Mouse (Mus musculus): ENCODE results near the gene Podxl2. TPM values are rescaled to one million over a fixed set of nuclear protein-coding genes. Genes with fewer than 3 reads are reported as not detected.

Podxl2 gene
- polyA plus RNA-seq, 1 experiment from 2014 or later: 129 TPM

DNA sequence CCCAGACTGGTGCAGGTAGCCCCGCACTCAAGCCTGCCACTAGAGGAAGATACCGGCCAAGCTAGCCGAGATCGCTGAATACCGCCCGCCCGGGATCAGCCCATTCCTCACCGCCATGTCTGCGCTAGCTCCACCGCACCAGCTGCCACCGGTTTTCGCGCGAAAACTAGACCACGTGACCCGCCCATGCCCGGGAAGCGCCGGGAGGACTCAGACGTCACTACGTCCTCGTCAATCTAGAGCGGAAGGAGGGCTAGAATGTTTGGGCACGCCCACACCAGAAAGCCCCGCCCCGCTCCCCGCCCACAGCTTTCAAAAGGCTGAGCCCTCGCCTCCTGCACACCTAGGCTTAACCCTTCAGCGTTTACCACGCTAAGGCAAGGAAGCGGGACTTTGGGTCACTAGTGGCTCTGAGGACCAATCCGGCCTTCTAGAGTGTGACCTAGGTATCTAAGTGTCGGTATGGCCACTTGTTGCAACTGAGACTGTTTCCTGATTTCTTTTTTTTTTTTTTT, 23.7 kb upstream of the Podxl2 start, which contains the start of gene Mcm2:
Gene Mcm2, minus strand, starts transcription at position 247 of the 515 bp plus-strand sequence.
- ATAC-seq (ENCODE audit: insufficient read depth, low FRiP score, low TSS enrichment) (peak; percentile 72), DNase-seq (ENCODE audit: low spot score) (peak; percentile 96)
- under 1% methylated on average over 33 of the region's 33 CpGs for WGBS
- Histone ChIP-seq H3K4me1 (ENCODE audit: control insufficient read depth, insufficient read depth, low read length) (peaks cover 15% of the 10 kb centered on the region), H3K4me3 (ENCODE audit: low read depth, low read length) (peak within 1 kb of the TSS; percentile 74), H3K9me3 (ENCODE audit: control insufficient read depth, low read length) (no peaks in the 10 kb centered on the region), H3K4me2 (ENCODE audit: low read depth) (peak within 1 kb of the TSS; percentile 56), H3K9ac (ENCODE audit: low read length) (peak within 1 kb of the TSS; percentile 88), H3K27me3 (ENCODE audit: control insufficient read depth, insufficient read depth, low read length) (no peaks in the 10 kb centered on the region), H3K27ac (ENCODE audit: low read depth, low read length) (peak within 1 kb of the TSS; percentile 70), H3K36me3 (ENCODE audit: control insufficient read depth, insufficient read depth, low read length) (peaks cover 15% of the 10 kb centered on the region)

DNA sequence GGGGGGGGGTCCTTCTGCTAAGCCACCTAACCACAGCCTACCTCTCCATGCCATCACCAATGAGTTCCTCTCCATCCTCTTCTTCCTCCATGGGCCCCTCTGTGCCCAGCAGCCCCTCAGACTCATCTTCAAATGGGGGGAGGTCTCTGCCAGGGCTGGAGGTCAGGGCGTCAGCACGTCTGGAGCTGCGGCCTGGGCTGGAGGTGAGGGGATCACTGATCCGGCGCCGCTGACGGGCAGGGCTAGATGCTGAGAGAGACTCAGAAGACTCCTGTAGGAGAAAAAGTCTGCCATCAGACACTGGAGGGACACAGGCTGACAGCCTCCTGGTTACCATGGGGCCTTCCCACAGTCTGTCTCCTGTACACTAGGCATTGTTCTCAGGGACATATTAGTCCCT, 22.4 kb upstream of the Podxl2 start:
- H3K27ac ChIP-seq (ENCODE audit: low read depth, low read length): no peak overlapping the region
- H3K27me3 ChIP-seq (ENCODE audit: control insufficient read depth, insufficient read depth, low read length): no peaks in the 10 kb centered on the region
- H3K4me3 ChIP-seq (ENCODE audit: low read depth, low read length): peak overlapping the region; percentile 14; the same call in 1 of the 2 replicates
- peak overlapping the region; percentile 56 for H3K4me2 ChIP-seq (ENCODE audit: low read depth)
- peak overlapping the region; percentile 50 for H3K9ac ChIP-seq (ENCODE audit: low read length)
- H3K4me1 ChIP-seq (ENCODE audit: control insufficient read depth, insufficient read depth, low read length): peaks cover 8% of the 10 kb centered on the region; the same call in 1 of the 2 replicates
- no peak for ATAC-seq (ENCODE audit: insufficient read depth, low FRiP score, low TSS enrichment)
- 81% methylated on average over 7 of the region's 7 CpGs for WGBS
- peaks cover 25% of the 10 kb centered on the region for H3K36me3 ChIP-seq (ENCODE audit: control insufficient read depth, insufficient read depth, low read length)
- no peak for DNase-seq (ENCODE audit: low spot score)
- no peaks in the 10 kb centered on the region for H3K9me3 ChIP-seq (ENCODE audit: control insufficient read depth, low read length)

DNA sequence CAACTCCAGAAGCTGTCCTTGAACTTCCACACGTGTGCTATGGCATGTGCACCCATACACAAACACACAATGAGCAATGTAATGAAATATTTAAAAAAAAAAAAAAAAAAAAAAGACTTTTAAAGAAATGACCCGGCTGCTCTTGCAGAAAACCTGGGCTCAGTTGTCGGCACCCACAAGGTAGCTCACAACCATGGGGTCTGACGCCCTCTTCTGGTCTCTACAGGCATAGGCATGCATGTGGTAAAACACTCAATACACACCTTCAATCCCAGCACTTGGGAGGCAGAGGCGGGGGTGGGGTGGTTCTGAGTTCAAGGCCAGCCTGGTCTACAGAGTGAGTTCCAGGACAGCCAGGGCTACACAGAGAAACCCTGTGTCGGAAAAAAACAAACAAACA, 21.1 kb upstream of the Podxl2 start:
- Histone ChIP-seq H3K4me1 (ENCODE audit: control insufficient read depth, insufficient read depth, low read length) (peaks cover 5% of the 10 kb centered on the region; the same call in 1 of the 2 replicates), H3K9me3 (ENCODE audit: control insufficient read depth, low read length) (no peaks in the 10 kb centered on the region), H3K27ac (ENCODE audit: low read depth, low read length) (no peak overlapping the region), H3K4me2 (ENCODE audit: low read depth) (no peak overlapping the region), H3K4me3 (ENCODE audit: low read depth, low read length) (no peak overlapping the region), H3K36me3 (ENCODE audit: control insufficient read depth, insufficient read depth, low read length) (peaks cover 34% of the 10 kb centered on the region), H3K27me3 (ENCODE audit: control insufficient read depth, insufficient read depth, low read length) (no peaks in the 10 kb centered on the region), H3K9ac (ENCODE audit: low read length) (no peak overlapping the region)
- no peak for DNase-seq (ENCODE audit: low spot score)
- WGBS: 83% methylated on average over 6 of the region's 6 CpGs
- ATAC-seq (ENCODE audit: insufficient read depth, low FRiP score, low TSS enrichment): no peak

DNA sequence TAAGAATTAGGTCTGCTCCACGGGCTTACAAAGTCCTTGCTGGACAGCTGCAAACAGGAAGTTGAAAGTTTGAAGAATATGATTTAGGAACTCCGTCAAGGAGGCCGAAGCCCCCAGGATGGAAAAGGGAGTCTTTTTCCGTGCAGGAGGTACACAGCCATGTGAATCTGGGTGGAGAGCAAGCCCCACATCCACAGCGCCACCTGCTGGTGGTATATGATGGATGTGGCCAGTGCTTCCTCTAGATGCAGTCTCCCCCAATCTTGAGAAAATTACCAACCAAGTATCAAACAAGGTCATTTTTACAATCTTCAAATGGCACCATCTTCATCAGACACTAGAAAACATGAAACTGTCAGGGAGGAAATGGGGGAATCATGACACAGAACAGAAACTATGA, 18.7 kb upstream of the Podxl2 start:
- ATAC-seq (ENCODE audit: insufficient read depth, low FRiP score, low TSS enrichment): no peak

DNA sequence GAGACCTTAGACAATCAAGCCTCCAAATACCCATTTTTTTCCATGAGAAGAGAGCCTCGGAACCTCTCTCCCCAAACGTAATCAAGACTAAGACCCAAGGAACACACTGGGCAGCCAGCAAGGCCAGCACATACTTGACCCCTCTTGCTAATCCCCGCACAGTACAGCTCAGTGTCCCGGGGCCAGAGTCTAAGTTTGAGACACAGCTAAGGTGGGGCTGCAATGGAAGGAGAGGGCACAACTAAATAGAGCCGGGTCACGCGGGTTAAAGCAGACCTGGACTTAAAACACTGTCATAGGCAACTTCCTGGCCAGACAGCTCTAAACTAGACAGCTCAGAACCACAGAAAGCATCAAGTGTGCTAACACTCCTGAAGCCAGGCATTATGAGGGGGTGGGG, 16.0 kb upstream of the Podxl2 start:
- no peak for DNase-seq (ENCODE audit: low spot score)
- no peak overlapping the region for H3K9ac ChIP-seq (ENCODE audit: low read length)
- WGBS: 90% methylated on average over 7 of the region's 7 CpGs
- no peak overlapping the region for H3K4me3 ChIP-seq (ENCODE audit: low read depth, low read length)
- no peaks in the 10 kb centered on the region for H3K9me3 ChIP-seq (ENCODE audit: control insufficient read depth, low read length)
- no peaks in the 10 kb centered on the region for H3K4me1 ChIP-seq (ENCODE audit: control insufficient read depth, insufficient read depth, low read length)
- ATAC-seq (ENCODE audit: insufficient read depth, low FRiP score, low TSS enrichment): no peak
- H3K4me2 ChIP-seq (ENCODE audit: low read depth): no peak overlapping the region
- H3K27me3 ChIP-seq (ENCODE audit: control insufficient read depth, insufficient read depth, low read length): no peaks in the 10 kb centered on the region
- peaks cover 60% of the 10 kb centered on the region for H3K36me3 ChIP-seq (ENCODE audit: control insufficient read depth, insufficient read depth, low read length)
- H3K27ac ChIP-seq (ENCODE audit: low read depth, low read length): no peak overlapping the region

More for the DNA sequence above, 18.7 kb upstream of the Podxl2 start:
- DNase-seq (ENCODE audit: low spot score): peak; percentile 58
- Histone ChIP-seq H3K4me1 (ENCODE audit: control insufficient read depth, insufficient read depth, low read length) (peaks cover 5% of the 10 kb centered on the region; the same call in 1 of the 2 replicates), H3K36me3 (ENCODE audit: control insufficient read depth, insufficient read depth, low read length) (peaks cover 52% of the 10 kb centered on the region), H3K9me3 (ENCODE audit: control insufficient read depth, low read length) (no peaks in the 10 kb centered on the region), H3K27ac (ENCODE audit: low read depth, low read length) (no peak overlapping the region), H3K4me2 (ENCODE audit: low read depth) (no peak overlapping the region), H3K4me3 (ENCODE audit: low read depth, low read length) (no peak overlapping the region), H3K9ac (ENCODE audit: low read length) (no peak overlapping the region), H3K27me3 (ENCODE audit: control insufficient read depth, insufficient read depth, low read length) (no peaks in the 10 kb centered on the region)
- 75% methylated on average over 5 of the region's 5 CpGs for WGBS

DNA sequence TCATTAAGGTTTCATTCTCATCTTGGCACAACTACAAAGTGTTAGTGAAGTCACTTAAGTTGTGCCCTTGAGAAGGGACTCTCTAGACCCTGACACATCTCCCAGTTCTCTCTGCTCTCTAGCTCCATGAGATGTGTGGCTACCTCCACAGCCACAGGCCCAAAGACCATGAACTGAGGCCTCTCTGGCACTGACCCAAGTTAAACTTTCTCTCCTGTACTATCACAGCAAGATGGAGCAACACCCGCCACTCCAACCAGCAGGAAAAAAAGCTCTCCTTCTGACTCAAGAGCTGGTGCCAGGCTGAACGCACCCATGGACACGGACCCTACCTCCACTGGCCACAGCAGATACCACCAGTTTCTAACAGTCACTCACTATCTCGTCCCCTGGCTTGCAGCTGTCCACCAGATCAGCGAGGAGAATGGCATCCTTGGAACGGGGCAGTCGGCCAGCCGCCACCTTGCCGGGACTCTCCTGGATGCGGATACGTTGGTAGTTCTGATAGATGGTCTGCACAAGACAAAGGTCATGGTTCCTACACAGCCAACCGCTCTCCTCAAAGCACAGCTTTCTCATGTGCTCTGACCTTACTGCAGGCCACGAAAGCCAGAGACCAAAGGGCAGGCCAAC, 14.7 kb upstream of the Podxl2 start:
- no peak for DNase-seq (ENCODE audit: low spot score)
- H3K4me3 ChIP-seq (ENCODE audit: low read depth, low read length): no peak overlapping the region

DNA sequence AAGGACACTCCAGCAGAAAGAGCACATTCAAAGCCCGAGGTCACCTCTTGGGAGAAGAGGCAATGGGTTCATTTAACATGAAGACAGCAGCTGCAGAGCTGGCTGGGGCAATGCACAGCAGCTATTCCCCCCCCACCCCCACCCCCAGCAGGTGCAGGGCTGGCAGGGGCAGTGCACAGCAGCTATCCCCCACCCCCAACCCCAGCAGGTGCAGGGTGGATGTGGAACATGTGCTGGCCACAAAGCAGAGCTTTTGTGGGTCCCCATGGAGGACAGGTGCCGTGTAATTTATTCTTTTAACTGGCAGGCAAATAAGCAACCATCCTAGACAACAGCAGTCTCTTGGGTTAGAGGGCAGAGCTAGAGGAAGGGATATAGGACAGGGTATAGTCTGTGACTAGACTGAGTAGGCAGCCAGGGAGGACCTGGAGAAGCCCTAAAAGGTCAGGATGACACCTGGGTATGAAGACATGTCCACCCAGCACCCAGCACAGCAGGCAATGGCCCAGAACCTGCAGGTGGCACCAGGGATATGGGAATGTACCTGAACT, 11.6 kb upstream of the Podxl2 start:
- H3K4me3 ChIP-seq (ENCODE audit: low read depth, low read length): no peak overlapping the region
- WGBS: 81% methylated on average over 2 of the region's 2 CpGs
- peaks cover 46% of the 10 kb centered on the region for H3K36me3 ChIP-seq (ENCODE audit: control insufficient read depth, insufficient read depth, low read length)
- no peak overlapping the region for H3K4me2 ChIP-seq (ENCODE audit: low read depth)
- no peaks in the 10 kb centered on the region for H3K9me3 ChIP-seq (ENCODE audit: control insufficient read depth, low read length)
- H3K4me1 ChIP-seq (ENCODE audit: control insufficient read depth, insufficient read depth, low read length): no peaks in the 10 kb centered on the region
- no peaks in the 10 kb centered on the region for H3K27me3 ChIP-seq (ENCODE audit: control insufficient read depth, insufficient read depth, low read length)
- peak; percentile 50 for DNase-seq (ENCODE audit: low spot score)
- no peak overlapping the region for H3K27ac ChIP-seq (ENCODE audit: low read depth, low read length)
- no peak overlapping the region for H3K9ac ChIP-seq (ENCODE audit: low read length)
- ATAC-seq (ENCODE audit: insufficient read depth, low FRiP score, low TSS enrichment): peak; percentile 79

More for the DNA sequence above, 14.7 kb upstream of the Podxl2 start:
- H3K27ac ChIP-seq (ENCODE audit: low read depth, low read length): no peak overlapping the region
- H3K36me3 ChIP-seq (ENCODE audit: control insufficient read depth, insufficient read depth, low read length): peaks cover 57% of the 10 kb centered on the region
- ATAC-seq (ENCODE audit: insufficient read depth, low FRiP score, low TSS enrichment): no peak
- H3K4me1 ChIP-seq (ENCODE audit: control insufficient read depth, insufficient read depth, low read length): no peaks in the 10 kb centered on the region
- no peak overlapping the region for H3K9ac ChIP-seq (ENCODE audit: low read length)
- WGBS: 92% methylated on average over 13 of the region's 13 CpGs
- H3K27me3 ChIP-seq (ENCODE audit: control insufficient read depth, insufficient read depth, low read length): no peaks in the 10 kb centered on the region
- no peak overlapping the region for H3K4me2 ChIP-seq (ENCODE audit: low read depth)
- no peaks in the 10 kb centered on the region for H3K9me3 ChIP-seq (ENCODE audit: control insufficient read depth, low read length)

DNA sequence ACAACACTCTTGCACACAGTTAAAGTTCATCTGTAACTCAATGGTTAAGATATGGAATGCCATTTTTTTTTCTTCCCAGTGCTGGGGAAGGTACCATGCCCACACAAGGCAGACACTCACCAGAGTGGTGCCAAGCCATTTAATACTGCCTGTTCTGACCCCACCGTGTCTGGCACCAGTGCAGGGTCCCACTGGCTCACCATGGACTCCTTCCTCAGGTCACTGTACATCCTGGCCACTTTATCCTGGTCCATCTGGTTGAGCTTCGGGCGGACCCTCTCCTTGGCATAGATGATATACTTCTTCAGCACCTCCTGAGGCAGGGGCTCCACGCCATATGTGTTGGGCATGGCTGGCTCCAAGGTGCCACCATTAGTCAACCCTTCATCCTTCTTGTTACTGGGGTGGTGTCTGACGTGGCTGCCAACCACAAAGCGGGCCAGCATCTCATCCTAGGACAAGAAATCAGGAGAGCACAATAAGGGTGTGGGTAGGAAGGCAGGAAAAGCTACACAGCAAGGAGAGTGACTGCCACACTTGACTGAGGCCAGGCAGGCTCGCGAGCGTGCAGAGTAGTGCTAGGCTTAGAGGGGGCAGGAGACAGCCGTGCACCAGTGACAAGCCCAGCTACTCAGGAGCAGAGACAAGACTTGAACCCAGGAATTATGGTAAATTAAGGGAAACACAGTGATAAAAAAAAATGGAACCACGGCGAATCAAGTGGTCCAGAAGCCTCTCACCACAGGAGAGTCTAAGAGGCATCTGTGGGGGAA, 11.0 kb upstream of the Podxl2 start:
- Histone ChIP-seq H3K4me3 (ENCODE audit: low read depth, low read length) (no peak overlapping the region), H3K9ac (ENCODE audit: low read length) (no peak overlapping the region), H3K4me1 (ENCODE audit: control insufficient read depth, insufficient read depth, low read length) (no peaks in the 10 kb centered on the region), H3K9me3 (ENCODE audit: control insufficient read depth, low read length) (no peaks in the 10 kb centered on the region), H3K4me2 (ENCODE audit: low read depth) (no peak overlapping the region), H3K27me3 (ENCODE audit: control insufficient read depth, insufficient read depth, low read length) (no peaks in the 10 kb centered on the region), H3K27ac (ENCODE audit: low read depth, low read length) (no peak overlapping the region), H3K36me3 (ENCODE audit: control insufficient read depth, insufficient read depth, low read length) (peaks cover 42% of the 10 kb centered on the region)
- WGBS: 87% methylated on average over 12 of the region's 12 CpGs
- no peak for ATAC-seq (ENCODE audit: insufficient read depth, low FRiP score, low TSS enrichment)
- no peak for DNase-seq (ENCODE audit: low spot score)
